ENCODE assay signal across 25 mouse cellular contexts in the genomic region with DNA sequence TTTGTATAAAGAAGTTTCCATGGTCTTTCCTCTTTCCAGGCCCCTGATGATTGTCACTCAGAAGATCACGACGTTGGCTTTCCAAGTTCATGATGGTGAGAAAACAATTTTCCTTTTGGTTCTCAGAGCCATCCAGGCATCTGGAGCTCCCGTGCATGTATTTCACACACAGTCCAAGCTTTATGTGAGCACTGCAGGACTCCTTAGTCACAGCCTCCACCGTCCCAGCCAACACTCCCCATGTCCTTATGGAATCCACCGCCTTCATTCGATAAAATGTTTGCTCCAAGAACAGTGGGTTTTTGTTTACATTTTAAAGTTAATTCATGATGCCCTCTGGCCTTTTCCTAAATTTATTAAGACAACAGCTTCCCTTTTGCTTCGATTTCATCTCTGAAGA.
"Had no signal": no experiment of that assay in that cellular context is flagged by ENCODE, and none has a peak within 500 bp of the region (broad histone marks: within the 10 kb centered on the region; RNA-seq: fewer than 3 reads in every experiment).

No protein-coding gene starts in this region.

- H3K4me1 ChIP-seq: heart, embryonic 12.5 days; intestine, embryonic 15.5 days; liver, embryonic 13.5 days; liver, embryonic 15.5 days had no signal

- H3K4me3 ChIP-seq: gastrocnemius, adult 2 months; heart, embryonic 10.5 days; heart, embryonic 12.5 days; hindbrain, embryonic 10.5 days; hindbrain, embryonic 12.5 days; intestine, embryonic 15.5 days; layer of hippocampus, adult 2 months; left cerebral cortex, adult 2 months; limb, embryonic 10.5 days; limb, embryonic 12.5 days; liver, embryonic 13.5 days; liver, embryonic 15.5 days had no signal

- H3K27me3 ChIP-seq: heart, embryonic 12.5 days; hindbrain, embryonic 12.5 days; intestine, embryonic 15.5 days; limb, embryonic 12.5 days; liver, embryonic 13.5 days; liver, embryonic 15.5 days had no signal

- ATAC-seq: hindbrain, embryonic 16.5 days; inflammation-experienced regulatory T-cells, adult 6 months; intestine, embryonic 15.5 days; intestine, postnatal 0 days had no signal

- H3K27ac ChIP-seq: gastrocnemius, adult 2 months; heart, embryonic 10.5 days; hindbrain, embryonic 10.5 days; hindbrain, embryonic 12.5 days; hindbrain, embryonic 14.5 days; intestine, embryonic 15.5 days; layer of hippocampus, adult 2 months; left cerebral cortex, adult 2 months; limb, embryonic 10.5 days; limb, embryonic 12.5 days; liver, embryonic 13.5 days; liver, embryonic 15.5 days had no signal

- DNase-seq: gastrocnemius, adult 2 months; gastrocnemius, postnatal 10 days; gastrocnemius, postnatal 25 days; heart, adult 18-20 months; heart, postnatal 10 days; heart, postnatal 4 days; kidney, adult 2 months; kidney, postnatal 25 days; liver; liver, embryonic 13.5 days had no signal

- H3K9me3 ChIP-seq: heart, embryonic 10.5 days; hindbrain, embryonic 10.5 days; hindbrain, embryonic 12.5 days; intestine, embryonic 15.5 days; limb, embryonic 10.5 days; limb, embryonic 12.5 days; liver, embryonic 13.5 days; liver, embryonic 15.5 days had no signal

- H3K4me2 ChIP-seq: heart, embryonic 12.5 days; hindbrain, embryonic 12.5 days; hindbrain, embryonic 14.5 days; intestine, embryonic 15.5 days; limb, embryonic 12.5 days; liver, embryonic 11.5 days; liver, embryonic 13.5 days; liver, embryonic 15.5 days had no signal

- H3K9ac ChIP-seq: heart, embryonic 12.5 days; hindbrain, embryonic 12.5 days; hindbrain, embryonic 14.5 days; intestine, embryonic 15.5 days; limb, embryonic 12.5 days; liver, embryonic 13.5 days; liver, embryonic 15.5 days had no signal

- H3K36me3 ChIP-seq: heart, embryonic 10.5 days; heart, embryonic 12.5 days; hindbrain, embryonic 12.5 days; intestine, embryonic 15.5 days; limb, embryonic 10.5 days; liver, embryonic 13.5 days; liver, embryonic 15.5 days had no signal
